Mouse (Mus musculus) adrenal gland, adult 8-10 months (tissue): Measurements from ENCODE around the gene Cd209g. TPM values are rescaled to one million over a fixed set of nuclear protein-coding genes. Genes with fewer than 3 reads are reported as not detected.
A peak's percentile ranks its signal among the peaks of the same experiment; 100 is the strongest.
"Not testable (repeated sequence)": the region's sequence is repeated elsewhere in the genome, so short reads cannot be mapped to it uniquely, and the experiment has no call there.

Source experiments
- DNase-seq: peaks from one replicate; pipeline ENCODE4 v3.0.0; 2022
- total RNA-seq, 4 experiments: library from RNA; stranded (reverse); gene quantifications; 2 replicates each; pipeline ENCODE4 v1.2.4; 2022

Gene Cd209g
- 1 to 10 TPM in 1 of 4 experiments, under 1 TPM in 3; 0.35 to 1.2 (median 0.67) TPM for total RNA-seq

DNA sequence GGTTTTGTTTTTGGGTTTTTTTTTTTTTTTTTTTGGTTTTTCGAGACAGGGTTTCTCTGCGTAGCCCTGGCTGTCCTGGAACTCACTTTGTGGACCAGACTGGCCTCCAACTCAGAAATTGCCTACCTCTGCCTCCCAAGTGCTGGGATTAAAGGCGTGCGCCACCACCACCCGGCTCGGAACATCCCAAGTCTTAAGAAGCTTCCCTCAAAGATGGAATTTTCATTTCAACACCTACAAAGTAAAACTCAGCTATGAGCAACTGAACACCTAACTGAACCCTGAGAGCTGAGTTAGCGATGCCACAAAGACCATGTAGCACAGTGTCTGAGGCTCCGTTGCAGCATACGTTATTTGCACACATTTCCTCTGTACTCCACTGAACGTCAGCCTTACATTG, at the start of gene Cd209g:
Cd209g (plus strand) TSS at position 301 of the 400 bp plus-strand sequence.
- no peak for DNase-seq

DNA sequence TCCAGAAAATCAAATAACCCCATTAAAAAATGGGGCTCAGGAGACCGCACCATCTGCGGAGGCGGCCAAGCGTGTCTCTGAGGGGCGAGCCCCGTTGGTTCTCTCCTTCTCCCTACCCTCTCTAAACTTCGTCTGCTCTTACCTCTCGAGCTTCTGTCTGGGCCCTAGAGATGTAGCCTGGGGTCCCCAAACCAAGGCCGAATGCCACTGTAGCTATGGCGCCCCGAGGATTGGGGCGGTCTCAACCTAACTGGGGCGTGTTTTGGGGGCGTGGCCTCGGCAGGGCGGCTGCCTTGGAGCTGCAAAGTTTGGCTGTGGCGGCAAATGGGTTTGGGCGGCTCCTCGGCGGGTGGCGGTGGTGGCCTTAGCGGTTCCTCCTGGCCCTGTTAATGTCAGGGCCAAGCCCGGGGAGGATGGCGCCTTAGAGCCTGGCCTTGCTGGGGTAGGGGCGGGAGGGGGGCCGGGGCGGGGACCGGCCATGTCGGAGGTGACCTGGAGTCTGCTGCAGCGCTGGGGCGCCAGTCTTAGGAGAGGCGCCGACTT, 46.6 kb upstream of the Cd209g start:
- not testable (repeated sequence) for DNase-seq

DNA sequence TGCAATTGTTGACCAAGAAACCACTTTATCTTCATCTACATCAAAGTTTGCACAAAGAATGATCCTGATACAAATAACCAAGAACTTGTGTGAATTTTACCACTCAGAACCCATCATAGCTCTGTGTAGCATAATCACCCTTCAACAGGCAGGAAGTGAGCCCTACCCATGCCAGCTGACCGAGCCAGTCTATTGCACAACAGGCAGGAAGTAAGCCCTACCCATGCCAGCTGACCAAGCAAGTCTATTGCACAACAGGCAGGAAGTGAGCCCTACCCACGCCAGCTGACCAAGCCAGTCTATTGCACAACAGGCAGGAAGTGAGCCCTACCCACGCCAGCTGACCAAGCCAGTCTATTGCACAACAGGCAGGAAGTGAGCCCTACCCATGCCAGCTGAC, 45.4 kb upstream of the Cd209g start:
- not testable (repeated sequence) for DNase-seq

DNA sequence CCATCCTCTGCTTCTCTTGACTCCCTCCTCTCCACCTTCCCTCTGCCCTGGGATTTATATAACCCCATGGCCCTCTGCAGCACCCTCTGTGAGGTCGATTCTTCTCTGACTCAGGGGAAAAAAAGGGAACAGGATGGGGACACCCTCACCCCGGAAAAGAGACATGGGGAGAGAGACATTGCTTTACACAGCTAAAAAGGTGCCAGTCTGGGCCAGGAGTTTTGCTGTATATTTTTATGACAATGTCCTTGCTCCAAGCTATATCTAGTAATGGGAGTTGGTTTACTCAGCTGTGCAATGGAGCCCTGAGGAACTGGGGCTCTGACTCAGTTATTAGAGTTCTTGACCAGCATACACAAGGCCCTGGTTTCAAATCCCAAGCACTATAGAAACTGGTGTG, 28.2 kb upstream of the Cd209g start, which contains the start of gene Cd209f:
Cd209f (minus strand) TSS at position 101 of the 400 bp plus-strand sequence.
- not testable (repeated sequence) for DNase-seq

DNA sequence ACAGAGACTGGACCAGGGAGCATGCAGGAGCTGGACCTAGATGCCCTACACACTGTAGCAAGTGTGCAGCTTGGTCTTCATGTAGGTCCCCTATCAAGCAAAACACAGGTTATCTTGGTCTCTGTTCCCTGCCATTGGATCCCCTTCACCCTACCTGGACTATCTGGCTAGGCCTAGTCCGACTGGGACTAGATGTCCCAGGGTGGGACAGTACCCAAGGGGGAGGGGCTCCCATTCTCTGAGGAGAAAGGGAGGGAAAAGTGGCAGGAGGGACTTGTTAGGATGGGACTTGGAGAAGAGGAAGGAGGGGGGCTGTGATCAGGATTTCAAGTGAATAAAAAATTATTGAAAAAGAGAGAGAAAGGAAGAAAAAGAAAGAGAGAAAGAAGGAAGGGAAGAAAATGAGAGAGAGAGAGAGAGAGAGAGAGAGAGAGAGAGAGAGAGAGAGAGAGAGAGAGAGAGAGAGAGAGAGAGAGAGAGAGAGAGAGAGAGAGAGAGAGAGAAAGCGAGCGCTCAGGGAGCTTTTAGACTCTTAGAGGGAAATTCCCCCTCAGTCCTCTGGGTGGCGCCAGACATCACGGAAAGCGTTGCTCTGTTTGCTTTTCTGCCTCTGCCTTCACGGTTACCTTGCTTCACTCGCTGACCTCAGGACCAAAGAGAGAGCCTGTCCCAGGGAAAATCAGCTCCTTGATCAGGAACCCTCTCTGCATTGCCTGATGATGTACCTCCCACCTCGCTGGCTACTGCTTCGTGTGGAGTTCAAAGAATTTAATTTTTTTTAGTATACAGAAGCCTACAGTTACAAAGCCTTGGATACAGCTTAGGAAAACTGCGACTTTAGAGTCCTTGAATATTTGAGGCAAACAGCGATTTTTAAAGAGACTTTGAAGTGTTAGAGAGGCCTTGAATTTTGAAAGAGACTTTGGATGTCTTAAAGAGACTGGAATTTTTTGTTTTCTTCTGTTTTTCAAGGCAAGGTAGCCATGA, 6.1 kb downstream of the Cd209g start:
- peak; percentile 53 for DNase-seq

DNA sequence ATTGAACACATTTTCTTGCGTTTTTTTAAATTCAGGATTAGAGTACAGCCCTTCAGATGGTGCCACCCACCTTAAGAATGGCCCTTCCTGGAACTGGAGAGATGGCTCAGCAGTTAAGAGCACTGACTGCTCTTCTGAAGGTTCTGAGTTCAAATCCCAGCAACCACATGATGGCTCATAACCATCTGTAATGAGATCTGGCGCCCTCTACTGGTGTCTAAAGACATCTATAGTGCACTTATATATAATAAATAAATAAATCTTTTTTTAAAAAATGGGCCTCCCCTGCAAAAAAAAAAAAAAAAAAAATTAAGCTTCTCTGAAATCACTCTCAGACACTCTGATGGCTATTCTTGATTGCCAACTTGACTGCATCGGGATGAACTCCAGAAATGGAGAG, 7.8 kb downstream of the Cd209g start:
- DNase-seq = no peak

DNA sequence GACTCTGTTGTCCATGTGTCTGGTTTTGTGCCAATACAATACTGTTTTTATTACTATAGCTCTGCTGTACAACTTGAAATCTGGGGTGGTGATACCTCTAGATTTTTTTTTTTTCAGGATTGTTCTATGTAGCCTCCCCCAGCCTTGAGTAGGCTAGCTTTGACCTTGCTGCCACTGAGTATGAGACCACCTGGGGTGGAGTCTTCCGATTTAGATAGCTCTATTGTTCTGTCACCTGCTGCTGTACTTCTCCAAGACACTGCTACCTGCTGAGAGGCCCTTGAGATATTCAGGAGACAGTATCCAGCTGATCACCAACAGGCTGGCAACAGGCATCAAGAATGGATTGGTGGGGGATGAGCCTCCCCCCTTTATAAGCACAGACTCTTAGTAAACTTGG, 13.4 kb downstream of the Cd209g start:
- DNase-seq = no peak

DNA sequence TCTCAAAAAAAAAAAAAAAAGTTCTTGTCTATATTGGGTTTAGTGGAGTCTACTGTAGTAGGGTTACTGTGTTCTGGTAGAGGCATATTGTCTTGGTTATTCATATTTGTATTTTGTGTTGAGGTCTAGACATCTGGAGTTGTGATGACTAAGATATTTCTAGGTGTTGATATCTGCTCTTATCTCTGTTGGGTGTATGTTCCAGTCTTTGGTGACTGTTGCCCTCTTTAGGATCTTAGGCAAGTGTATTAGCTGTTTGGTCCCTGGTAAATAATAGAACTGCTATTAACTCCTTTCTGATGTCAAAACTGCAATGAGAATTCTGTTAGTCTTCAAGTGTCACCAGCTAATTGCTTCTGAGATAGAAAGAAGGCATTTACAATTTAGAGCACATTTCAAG, 21.0 kb downstream of the Cd209g start:
- DNase-seq = no peak

DNA sequence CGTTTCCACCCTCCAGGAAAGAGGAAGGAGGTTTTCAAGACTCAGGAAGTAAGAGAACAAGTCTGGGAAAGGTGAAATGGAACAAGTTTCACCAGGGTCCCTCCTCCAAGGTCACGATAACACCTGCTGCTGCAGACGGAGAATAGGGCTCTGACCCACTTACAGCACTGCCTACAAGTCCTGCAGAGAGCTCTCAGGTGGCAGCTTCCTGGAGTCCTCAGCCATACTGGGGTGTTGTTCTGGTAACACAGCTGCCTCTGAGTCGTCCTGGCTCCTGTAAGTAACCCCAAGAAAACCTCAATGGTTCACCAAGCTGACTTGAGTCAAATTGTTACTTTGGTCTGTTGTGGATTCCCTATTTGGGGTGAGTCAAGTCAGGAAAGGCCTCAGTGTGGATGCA, 28.9 kb downstream of the Cd209g start:
- DNase-seq = no peak

DNA sequence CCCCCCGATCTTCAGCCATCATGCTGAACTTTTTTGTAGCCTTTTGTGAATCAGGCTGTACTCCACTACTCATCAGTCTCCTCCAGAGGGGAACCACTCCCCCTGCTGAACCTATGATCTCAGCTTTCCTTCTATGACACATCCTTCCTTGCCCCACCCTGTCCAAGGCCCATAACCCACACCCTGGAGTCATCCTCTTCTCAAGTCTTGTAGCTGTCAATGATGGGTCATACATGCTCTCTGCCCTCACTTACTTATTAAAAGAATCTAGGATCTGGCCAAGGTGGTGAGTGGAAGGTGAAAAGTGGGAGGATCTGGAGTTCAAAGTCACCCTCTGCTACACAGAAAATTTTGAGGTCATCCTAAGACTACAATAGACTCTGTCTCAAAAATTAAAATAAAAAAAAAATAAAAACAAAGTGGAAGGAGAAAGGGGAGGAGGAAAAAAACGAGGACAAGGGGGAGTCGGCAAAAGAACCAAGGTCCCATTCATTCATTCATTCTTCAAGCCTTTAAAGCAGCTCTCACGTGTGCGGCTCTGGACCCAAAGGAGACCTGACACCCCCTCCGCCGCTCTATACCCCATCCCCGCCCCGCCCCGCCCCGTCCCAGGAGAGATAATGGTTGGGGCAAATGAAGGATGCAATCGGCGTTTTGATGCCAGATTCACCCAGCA, 31.4 kb downstream of the Cd209g start:
- DNase-seq = peak; percentile 26

DNA sequence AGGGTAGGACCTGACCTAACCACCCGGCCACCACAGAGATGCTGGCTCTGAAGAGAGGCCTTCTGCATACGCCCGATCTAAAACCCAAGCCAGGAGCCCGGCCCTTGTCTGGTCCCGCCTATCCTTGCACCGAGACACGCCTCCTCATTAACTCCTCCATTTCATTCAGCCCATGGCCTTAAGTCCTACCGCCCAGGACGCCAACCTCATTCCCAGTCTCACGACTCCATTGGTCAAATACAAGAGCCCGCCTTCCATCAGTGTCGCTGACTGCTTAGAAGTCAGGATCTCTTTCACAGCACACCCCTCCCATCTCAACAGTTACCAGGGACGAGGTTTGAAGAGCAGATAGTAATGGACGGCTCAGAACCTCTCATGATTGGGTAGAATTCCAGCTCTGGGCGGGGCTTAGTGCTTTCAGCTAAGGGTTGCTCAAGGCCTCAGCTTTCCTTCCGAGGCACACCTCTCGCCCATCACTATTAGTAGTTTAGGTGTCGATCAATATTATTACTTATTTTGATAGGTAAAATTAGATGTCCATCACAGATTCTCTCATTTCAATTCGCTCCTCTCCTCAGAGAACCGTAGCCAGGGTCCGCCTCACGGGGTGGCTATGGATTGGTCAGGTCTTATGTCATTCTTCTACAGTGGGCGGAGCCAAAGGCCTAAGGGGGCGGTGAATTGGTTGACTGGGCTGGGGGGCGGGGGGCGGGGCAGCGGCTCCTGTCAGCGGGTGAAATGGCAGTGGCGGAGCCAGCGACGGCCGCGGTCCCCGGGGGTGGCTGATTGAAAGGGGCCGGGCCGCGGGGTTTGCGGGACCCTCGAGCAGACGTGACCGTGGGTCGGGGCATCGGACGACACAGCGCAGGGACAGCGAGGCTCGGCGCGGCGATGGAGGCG, 32.2 kb downstream of the Cd209g start, which contains the start of gene Evi5l:
Evi5l (plus strand) TSS at position 716 of the 900 bp plus-strand sequence.
- peak; percentile 99 for DNase-seq

DNA sequence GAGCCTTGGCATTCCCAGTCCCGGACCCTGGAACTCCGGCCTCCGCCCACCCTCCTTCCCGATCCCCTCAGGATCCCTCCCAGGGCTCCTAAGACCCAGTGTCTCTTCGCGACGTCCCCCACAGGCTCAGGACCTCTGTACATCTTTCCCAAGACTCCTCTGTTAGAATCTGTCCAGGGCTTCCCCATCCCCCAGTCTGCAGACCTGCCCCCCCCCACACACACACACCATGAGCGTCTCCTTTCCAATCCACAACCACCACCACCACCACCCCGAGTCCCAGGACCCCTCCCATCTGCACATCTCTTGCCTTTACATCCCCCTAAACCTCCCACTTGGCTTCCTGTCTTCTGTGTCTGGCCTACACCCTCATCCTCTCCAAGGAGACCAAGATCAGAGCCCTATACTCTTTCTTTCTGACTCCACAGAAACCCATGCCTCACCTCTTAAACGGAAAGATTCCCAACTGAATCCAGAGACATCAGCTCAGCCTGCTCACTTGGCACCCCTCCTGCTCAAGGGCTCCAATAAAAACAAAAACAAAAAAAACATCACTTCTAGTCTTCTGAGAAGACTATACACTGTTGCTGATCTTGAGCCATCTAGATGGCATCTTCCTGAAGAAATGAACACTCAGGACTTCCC, 33.1 kb downstream of the Cd209g start:
- no peak for DNase-seq

DNA sequence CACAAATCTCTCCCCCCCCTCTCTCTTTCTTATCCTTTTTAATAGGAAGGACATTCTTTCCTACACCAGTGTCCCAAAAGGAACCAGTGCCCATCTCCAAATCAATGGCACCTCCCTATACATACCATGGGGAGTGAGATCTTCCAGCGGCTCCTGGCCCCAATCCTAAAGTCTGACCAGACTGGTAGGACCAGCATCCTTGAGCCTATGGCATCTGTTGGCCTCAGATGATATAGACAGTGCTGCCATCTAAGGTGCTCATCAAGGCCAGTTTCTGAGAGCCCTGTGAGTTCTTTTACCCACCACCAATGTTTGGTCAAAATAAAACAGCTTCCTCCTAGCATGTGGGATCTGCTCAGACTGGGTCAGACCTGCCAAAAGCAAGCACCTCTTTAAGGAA, 34.0 kb downstream of the Cd209g start:
- no peak for DNase-seq

DNA sequence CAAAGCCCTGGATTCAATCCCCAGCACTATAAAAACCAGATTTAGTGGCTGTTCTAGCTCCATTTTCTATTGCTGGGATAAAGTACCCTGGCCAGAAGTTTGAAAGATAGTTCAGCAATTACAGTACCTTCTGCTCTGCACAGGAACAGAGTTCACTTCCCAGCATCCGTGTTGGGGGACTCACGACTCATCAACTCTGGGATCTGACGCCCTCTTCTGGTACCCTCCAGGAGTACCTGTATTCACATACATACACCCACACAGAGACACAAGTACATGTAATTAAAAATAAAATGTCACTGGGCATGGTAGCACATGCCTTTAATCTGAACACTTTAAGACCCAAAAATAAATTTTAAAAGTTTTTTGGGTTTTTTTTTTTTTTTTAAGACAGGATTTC, 38.6 kb downstream of the Cd209g start:
- DNase-seq = no peak

DNA sequence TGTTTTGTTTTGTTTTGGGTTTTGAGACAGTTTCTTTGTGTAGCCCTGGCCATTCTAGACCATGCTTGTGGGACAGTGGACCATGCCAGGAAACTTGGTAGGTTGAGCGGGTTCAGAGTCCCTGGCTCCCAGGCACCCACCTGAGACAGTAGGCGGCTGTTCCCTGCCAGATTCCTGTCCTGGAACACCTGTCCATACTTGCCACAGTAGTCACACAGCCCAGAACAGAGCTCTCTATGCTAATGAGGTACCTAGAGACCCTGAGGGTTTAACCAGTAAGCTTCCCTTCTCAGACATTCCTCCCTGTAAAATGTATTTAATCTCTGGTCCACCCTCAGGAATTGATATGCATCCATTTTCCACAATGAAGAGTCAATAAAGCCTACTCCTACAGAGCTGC, 40.1 kb downstream of the Cd209g start:
- DNase-seq = no peak

DNA sequence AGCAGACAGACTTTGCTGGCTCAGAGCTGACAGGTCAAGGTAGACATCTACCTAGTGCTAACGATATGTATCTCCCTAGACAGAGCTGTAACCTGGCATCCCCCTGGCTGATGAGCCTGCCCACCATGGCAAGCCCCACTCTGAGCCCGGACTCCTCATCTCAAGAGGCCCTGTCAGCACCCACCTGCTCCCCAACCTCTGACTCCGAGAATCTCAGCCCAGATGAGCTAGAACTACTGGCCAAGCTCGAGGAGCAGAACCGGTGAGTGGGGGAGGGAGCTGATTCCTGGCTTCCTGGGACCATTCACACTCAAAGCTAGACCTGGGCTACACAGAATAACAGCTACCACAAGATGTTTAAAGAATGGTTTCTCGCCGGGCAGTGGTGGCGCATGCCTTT, 49.5 kb downstream of the Cd209g start:
- no peak for DNase-seq

DNA sequence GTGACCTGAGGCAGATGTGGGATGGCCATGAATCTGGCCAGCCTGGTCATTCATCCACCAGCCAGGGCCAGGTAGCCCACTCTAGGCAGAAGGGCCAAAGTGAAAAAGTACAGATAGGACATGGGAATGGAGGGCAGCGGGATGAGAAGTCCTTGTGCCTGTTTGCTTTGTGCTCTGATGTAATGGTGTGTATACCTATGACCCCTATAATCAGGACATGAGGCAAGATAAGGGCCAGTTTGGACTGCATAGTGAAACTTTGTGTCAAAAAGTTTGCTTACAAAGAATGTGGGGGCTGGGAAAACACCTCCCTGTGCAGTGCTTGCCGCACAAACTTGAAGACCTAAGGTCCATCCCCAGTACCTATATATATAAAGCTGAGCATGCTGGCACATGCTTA, 52.3 kb downstream of the Cd209g start:
- no peak for DNase-seq
